Mouse (Mus musculus) T-cell, adult 2 months (primary cell): ENCODE measurements around the gene Vmn1r84.

Experiments
- DNase-seq: peaks from one replicate; pipeline ENCODE4 v3.0.0; 2022; ENCODE audit warnings: low spot score

Gene Vmn1r84

GRCm38 (mm10) chr7:12369173-12369572 is at the start of gene Vmn1r84:
Gene Vmn1r84 (minus strand): TSS chr7:12369273.
- DNase-seq, result no peak

- DNase-seq, result no peak
Measured at GRCm38 (mm10) chr7:12329381-12329780, 39.7 kb downstream of the Vmn1r84 start, which contains the start of gene Vmn1r83. Gene Vmn1r83 (minus strand): TSS chr7:12329481.
